Mouse (Mus musculus): ENCODE data around the gene Apobec3. TPM values are rescaled to one million over a fixed set of nuclear protein-coding genes. Genes with fewer than 3 reads are reported as not detected.

The Apobec3 gene
- polyA plus RNA-seq (2011; ENCODE audit: insufficient read depth, insufficient read length, low read depth, missing spikeins), result 98.9 and 114 TPM in 2 replicates

GRCm38 (mm10) chr15:79891436-79892212 is at the start of gene Apobec3:
Gene Apobec3, plus strand, starts transcription at chr15:79891659.
- H3K27ac ChIP-seq (ENCODE audit: insufficient read depth, low read length), result peak within 1 kb of the TSS; percentile 64
- peak within 1 kb of the TSS; percentile 76 for H3K4me3 ChIP-seq (ENCODE audit: low read depth, low read length)
- H3K27me3 ChIP-seq (ENCODE audit: control insufficient read depth, insufficient read depth, low read length, poor library complexity, severe bottlenecking), result no peaks in the 10 kb centered on the region
- H3K36me3 ChIP-seq (ENCODE audit: control insufficient read depth, insufficient read depth, low read length, poor library complexity, severe bottlenecking), result peaks cover 5% of the 10 kb centered on the region
- peaks cover 2% of the 10 kb centered on the region for H3K4me1 ChIP-seq (ENCODE audit: control insufficient read depth, insufficient read depth, low read length)
- H3K9ac ChIP-seq (ENCODE audit: low read depth, poor library complexity, severe bottlenecking), result peak within 1 kb of the TSS; percentile 74
- no peaks in the 10 kb centered on the region for H3K9me3 ChIP-seq (replicated peaks; ENCODE audit: control insufficient read depth, insufficient read depth, low read length, poor library complexity, severe bottlenecking)
- peak; percentile 62 for TF ChIP-seq POLR2A (IDR thresholded peaks at IDR 0.05; ENCODE audit: insufficient read depth, low read length)
- peak; percentile 95 for TF ChIP-seq CTCF (IDR thresholded peaks at IDR 0.05; ENCODE audit: low read depth, low read length)
- peak; percentile 62; the same call in 1 of the 2 replicates for TF ChIP-seq EP300 (IDR thresholded peaks at IDR 0.05; ENCODE audit: insufficient read depth, low read depth, low read length)

DNA sequence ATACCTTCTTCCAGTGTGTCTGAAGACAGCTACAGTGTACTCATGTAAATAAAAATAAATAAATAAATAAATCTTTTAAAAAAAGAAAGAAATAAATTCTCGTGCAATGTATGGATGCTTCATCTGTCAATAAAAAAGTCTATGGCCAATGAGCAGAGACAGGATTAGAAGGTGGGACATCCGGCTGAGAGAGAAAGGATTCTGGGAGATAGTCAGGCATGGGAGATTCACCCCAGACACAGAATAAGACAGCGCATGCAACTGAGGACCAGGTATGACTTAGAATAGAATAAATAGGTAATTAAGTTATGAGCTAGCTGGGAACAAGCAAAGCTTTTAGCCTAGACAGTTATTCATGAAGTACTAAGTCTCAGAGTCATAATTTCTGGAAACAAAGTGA is 48.5 kb upstream of the Apobec3 start:
- no peak overlapping the region for H3K27ac ChIP-seq (ENCODE audit: insufficient read depth, low read length)
- no peaks in the 10 kb centered on the region; the same call in 1 of the 2 replicates for H3K36me3 ChIP-seq (ENCODE audit: control insufficient read depth, insufficient read depth, low read length, poor library complexity, severe bottlenecking)
- H3K9me3 ChIP-seq (replicated peaks; ENCODE audit: control insufficient read depth, insufficient read depth, low read length, poor library complexity, severe bottlenecking), result no peaks in the 10 kb centered on the region
- TF ChIP-seq POLR2A (IDR thresholded peaks at IDR 0.05; ENCODE audit: insufficient read depth, low read length) (no peak), CTCF (IDR thresholded peaks at IDR 0.05; ENCODE audit: low read depth, low read length) (no peak), EP300 (IDR thresholded peaks at IDR 0.05; ENCODE audit: insufficient read depth, low read depth, low read length) (no peak)
- no peaks in the 10 kb centered on the region for H3K27me3 ChIP-seq (ENCODE audit: control insufficient read depth, insufficient read depth, low read length, poor library complexity, severe bottlenecking)
- no peak overlapping the region for H3K4me3 ChIP-seq (ENCODE audit: low read depth, low read length)
- no peak overlapping the region for H3K9ac ChIP-seq (ENCODE audit: low read depth, poor library complexity, severe bottlenecking)
- no peaks in the 10 kb centered on the region for H3K4me1 ChIP-seq (ENCODE audit: control insufficient read depth, insufficient read depth, low read length)

DNA sequence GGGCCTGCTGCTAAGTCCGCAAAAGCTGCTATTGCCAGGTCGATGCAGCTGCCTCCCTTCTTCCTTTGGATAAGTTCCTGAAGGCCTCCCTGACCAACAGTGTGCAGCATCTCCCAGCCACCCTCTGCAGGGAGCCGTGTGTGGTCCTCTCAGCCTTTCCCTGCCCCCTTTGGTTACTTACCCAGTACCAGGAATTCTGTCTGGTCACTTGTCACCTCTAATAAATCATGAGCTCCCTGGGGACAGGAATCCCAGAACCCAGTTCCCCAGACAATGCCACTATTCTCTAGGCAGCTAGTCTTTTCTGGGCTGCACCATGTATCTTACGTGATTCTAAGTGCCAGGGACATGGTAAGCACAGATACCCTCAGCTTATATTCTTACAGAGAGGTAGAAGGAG is 45.5 kb upstream of the Apobec3 start:
- H3K4me3 ChIP-seq (ENCODE audit: low read depth, low read length), result peak overlapping the region; percentile 91

DNA sequence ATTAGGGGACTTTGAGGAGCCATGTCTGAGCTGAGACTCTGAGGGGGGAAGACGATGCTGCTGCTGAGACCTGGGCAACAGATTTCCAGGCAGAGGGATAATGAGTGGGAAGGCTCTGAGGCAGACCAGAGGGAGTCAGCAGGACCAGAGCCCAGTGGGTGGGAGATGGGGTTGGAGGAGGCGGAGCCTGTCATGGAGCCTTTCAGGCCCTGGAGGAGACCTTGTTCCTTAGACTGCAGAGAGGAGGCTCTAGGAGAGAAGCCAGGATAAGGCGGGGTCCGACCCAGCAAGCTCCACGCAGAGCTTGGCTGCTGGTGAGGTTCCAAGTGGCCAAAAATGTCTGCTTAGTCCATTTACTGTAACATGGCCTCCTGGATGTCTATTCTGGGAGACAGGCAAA is 44.4 kb upstream of the Apobec3 start:
- Histone ChIP-seq H3K27ac (ENCODE audit: insufficient read depth, low read length) (peak overlapping the region; percentile 92), H3K36me3 (ENCODE audit: control insufficient read depth, insufficient read depth, low read length, poor library complexity, severe bottlenecking) (no peaks in the 10 kb centered on the region; the same call in 1 of the 2 replicates), H3K4me1 (ENCODE audit: control insufficient read depth, insufficient read depth, low read length) (peaks cover 3% of the 10 kb centered on the region), H3K9ac (ENCODE audit: low read depth, poor library complexity, severe bottlenecking) (peak overlapping the region; percentile 85), H3K9me3 (replicated peaks; ENCODE audit: control insufficient read depth, insufficient read depth, low read length, poor library complexity, severe bottlenecking) (no peaks in the 10 kb centered on the region), H3K27me3 (ENCODE audit: control insufficient read depth, insufficient read depth, low read length, poor library complexity, severe bottlenecking) (no peaks in the 10 kb centered on the region), H3K4me3 (ENCODE audit: low read depth, low read length) (peak overlapping the region; percentile 82)
- TF ChIP-seq EP300 (IDR thresholded peaks at IDR 0.05; ENCODE audit: insufficient read depth, low read depth, low read length), result peak; percentile 80; the same call in 1 of the 2 replicates
- TF ChIP-seq POLR2A (IDR thresholded peaks at IDR 0.05; ENCODE audit: insufficient read depth, low read length), result peak; percentile 53
- no peak for TF ChIP-seq CTCF (IDR thresholded peaks at IDR 0.05; ENCODE audit: low read depth, low read length)

More for the DNA sequence above, 45.5 kb upstream of the Apobec3 start:
- no peaks in the 10 kb centered on the region for H3K9me3 ChIP-seq (replicated peaks; ENCODE audit: control insufficient read depth, insufficient read depth, low read length, poor library complexity, severe bottlenecking)
- H3K36me3 ChIP-seq (ENCODE audit: control insufficient read depth, insufficient read depth, low read length, poor library complexity, severe bottlenecking), result no peaks in the 10 kb centered on the region; the same call in 1 of the 2 replicates
- H3K27me3 ChIP-seq (ENCODE audit: control insufficient read depth, insufficient read depth, low read length, poor library complexity, severe bottlenecking), result no peaks in the 10 kb centered on the region
- peak overlapping the region; percentile 85 for H3K9ac ChIP-seq (ENCODE audit: low read depth, poor library complexity, severe bottlenecking)
- H3K4me1 ChIP-seq (ENCODE audit: control insufficient read depth, insufficient read depth, low read length), result peaks cover 3% of the 10 kb centered on the region
- TF ChIP-seq CTCF (IDR thresholded peaks at IDR 0.05; ENCODE audit: low read depth, low read length) (no peak), EP300 (IDR thresholded peaks at IDR 0.05; ENCODE audit: insufficient read depth, low read depth, low read length) (no peak), POLR2A (IDR thresholded peaks at IDR 0.05; ENCODE audit: insufficient read depth, low read length) (no peak)
- peak overlapping the region; percentile 92 for H3K27ac ChIP-seq (ENCODE audit: insufficient read depth, low read length)

GRCm38 (mm10) chr15:79850143-79850542 is 41.3 kb upstream of the Apobec3 start:
- no peaks in the 10 kb centered on the region for H3K27me3 ChIP-seq (ENCODE audit: control insufficient read depth, insufficient read depth, low read length, poor library complexity, severe bottlenecking)
- TF ChIP-seq POLR2A (IDR thresholded peaks at IDR 0.05; ENCODE audit: insufficient read depth, low read length) (no peak), EP300 (IDR thresholded peaks at IDR 0.05; ENCODE audit: insufficient read depth, low read depth, low read length) (no peak)
- peaks cover 5% of the 10 kb centered on the region for H3K4me1 ChIP-seq (ENCODE audit: control insufficient read depth, insufficient read depth, low read length)
- no peaks in the 10 kb centered on the region for H3K36me3 ChIP-seq (ENCODE audit: control insufficient read depth, insufficient read depth, low read length, poor library complexity, severe bottlenecking)
- H3K27ac ChIP-seq (ENCODE audit: insufficient read depth, low read length), result no peak overlapping the region
- H3K9ac ChIP-seq (ENCODE audit: low read depth, poor library complexity, severe bottlenecking), result no peak overlapping the region
- H3K9me3 ChIP-seq (replicated peaks; ENCODE audit: control insufficient read depth, insufficient read depth, low read length, poor library complexity, severe bottlenecking), result no peaks in the 10 kb centered on the region
- H3K4me3 ChIP-seq (ENCODE audit: low read depth, low read length), result no peak overlapping the region

DNA sequence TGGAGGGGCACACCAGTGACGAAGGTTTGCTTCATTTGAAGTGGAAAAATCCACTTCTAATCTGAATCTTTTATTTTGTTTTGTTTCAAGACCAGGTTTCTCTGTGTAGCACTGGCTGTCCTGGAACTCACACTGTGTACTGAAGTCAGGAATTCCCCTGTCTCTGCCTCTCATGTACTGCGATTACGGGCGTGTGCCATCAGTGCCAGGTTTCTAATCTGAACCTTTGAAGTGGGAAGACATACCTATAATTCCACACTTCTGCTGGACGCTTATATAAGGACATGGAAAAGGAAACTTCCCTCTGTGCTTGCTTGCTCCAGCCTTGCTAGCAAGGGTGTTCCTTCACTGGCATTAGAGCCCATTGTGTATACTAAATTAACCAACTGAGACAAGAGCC is 32.5 kb upstream of the Apobec3 start:
- no peak overlapping the region for H3K9ac ChIP-seq (ENCODE audit: low read depth, poor library complexity, severe bottlenecking)
- no peak overlapping the region for H3K4me3 ChIP-seq (ENCODE audit: low read depth, low read length)
- no peak overlapping the region for H3K27ac ChIP-seq (ENCODE audit: insufficient read depth, low read length)
- no peaks in the 10 kb centered on the region for H3K27me3 ChIP-seq (ENCODE audit: control insufficient read depth, insufficient read depth, low read length, poor library complexity, severe bottlenecking)
- no peak for TF ChIP-seq POLR2A (IDR thresholded peaks at IDR 0.05; ENCODE audit: insufficient read depth, low read length)
- TF ChIP-seq CTCF (IDR thresholded peaks at IDR 0.05; ENCODE audit: low read depth, low read length), result no peak
- no peak for TF ChIP-seq EP300 (IDR thresholded peaks at IDR 0.05; ENCODE audit: insufficient read depth, low read depth, low read length)
- H3K4me1 ChIP-seq (ENCODE audit: control insufficient read depth, insufficient read depth, low read length), result peaks cover 3% of the 10 kb centered on the region
- no peaks in the 10 kb centered on the region for H3K9me3 ChIP-seq (replicated peaks; ENCODE audit: control insufficient read depth, insufficient read depth, low read length, poor library complexity, severe bottlenecking)
- no peaks in the 10 kb centered on the region for H3K36me3 ChIP-seq (ENCODE audit: control insufficient read depth, insufficient read depth, low read length, poor library complexity, severe bottlenecking)

All from ES-Bruce4 (cell line).